Mouse (Mus musculus) heart, embryonic 11.5 days (tissue): Measurements from ENCODE around the gene Amdhd1. TPM values are rescaled to one million over a fixed set of nuclear protein-coding genes. Genes with fewer than 3 reads are reported as not detected.
A peak's percentile ranks its signal among the peaks of the same experiment; 100 is the strongest.

Experiments used
- ATAC-seq: fragments of 200-750 bp; cut with Nextera tagmentation; replicated peaks from 2 replicates; pipeline ENCODE4 v1.8.0; 2017; ENCODE audit warnings: moderate library complexity; ENCODE audit not compliant: insufficient number of reproducible peaks, low FRiP score, low TSS enrichment
- H3K27ac ChIP-seq: fragments of 300-500 bp; sonication (generic); 2 replicates; pipeline ENCODE4 v1.5.1; 2014; ENCODE audit warnings: mild to moderate bottlenecking, low read depth, low read length
- H3K27me3 ChIP-seq: fragments of 300-500 bp; sonication (generic); 2 replicates; pipeline ENCODE4 v1.6.1; 2014; ENCODE audit warnings: mild to moderate bottlenecking, low read length, mixed read lengths; ENCODE audit not compliant: control insufficient read depth, insufficient read depth
- H3K36me3 ChIP-seq: fragments of 300-500 bp; sonication (generic); 2 replicates; pipeline ENCODE4 v1.6.1; 2014; ENCODE audit warnings: mild to moderate bottlenecking, low read length, moderate library complexity, mixed read lengths; ENCODE audit not compliant: control insufficient read depth, insufficient read depth
- H3K4me1 ChIP-seq: fragments of 300-500 bp; sonication (generic); 2 replicates; pipeline ENCODE4 v1.6.1; 2014; ENCODE audit warnings: low read length; ENCODE audit not compliant: control insufficient read depth, insufficient read depth
- H3K4me2 ChIP-seq: fragments of 300-500 bp; sonication (generic); 2 replicates; pipeline ENCODE4 v1.6.1; 2014; ENCODE audit warnings: mild to moderate bottlenecking, moderate library complexity
- H3K4me3 ChIP-seq: fragments of 300-500 bp; sonication (generic); 2 replicates; pipeline ENCODE4 v1.5.1; 2014; ENCODE audit warnings: low read depth, low read length
- H3K9ac ChIP-seq: fragments of 300-500 bp; sonication (generic); 2 replicates; pipeline ENCODE4 v1.6.1; 2014; ENCODE audit warnings: mild to moderate bottlenecking, low read depth, low read length, moderate library complexity
- H3K9me3 ChIP-seq: fragments of 300-500 bp; sonication (generic); replicated peaks from 2 replicates; pipeline ENCODE4 v1.6.1; 2016; ENCODE audit warnings: low read length; ENCODE audit not compliant: control insufficient read depth
- WGBS: fragments of 180-500 bp; shearing (Covaris S2); extraction: QIAGEN DNeasy Blood & Tissue Kit; methylation state at CpG from one replicate; pipeline ENCODE4 v1.1.7; 2014; ENCODE audit not compliant: insufficient replicate concordance; 5-methylcytosine and 5-hydroxymethylcytosine counted together
- polyA plus RNA-seq: library from polyadenylated mRNA; unstranded; fragments of >200 nt; fragmentation: Nextera tagmentation; extraction: Ambion mirVana; gene quantifications from 2 replicates; pipeline ENCODE4 v1.2.1, GENCODE M21; 2014

The Amdhd1 gene
- polyA plus RNA-seq, 1 experiment from 2014 or later = 0.24 TPM

DNA sequence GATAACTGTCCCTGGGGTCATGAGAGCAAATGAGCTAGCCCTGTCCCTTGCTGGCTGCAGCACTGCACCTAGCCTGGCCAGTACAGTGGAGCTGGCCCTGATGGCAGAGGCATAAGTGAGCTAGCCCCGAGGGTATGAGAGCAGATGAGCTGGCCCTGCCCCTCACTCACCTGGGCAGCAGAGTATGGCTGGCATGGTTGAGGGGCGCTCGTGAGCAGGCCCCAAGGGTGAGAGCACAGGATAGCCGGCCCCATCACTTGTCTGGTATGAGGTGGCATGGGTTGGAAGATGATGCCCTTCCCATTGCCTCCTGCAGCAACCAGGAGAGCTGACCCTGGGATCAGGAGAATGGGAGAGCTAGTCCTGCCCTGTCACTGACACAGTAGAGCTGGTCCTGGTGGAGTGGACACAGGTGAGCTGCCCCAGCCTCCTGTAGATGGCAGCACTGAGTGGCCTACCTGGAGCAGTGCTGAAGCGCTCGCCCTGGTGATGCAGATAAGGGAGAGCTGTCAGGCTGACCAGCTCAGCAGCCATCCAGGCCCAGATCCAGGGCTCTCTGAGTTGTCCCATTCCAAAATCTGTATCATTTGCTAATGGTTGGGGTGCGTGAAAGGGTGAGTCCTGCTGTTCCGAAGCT lies 54.7 kb downstream of the Amdhd1 start:
- H3K27ac ChIP-seq = no peak overlapping the region
- 77% methylated on average over 8 of the region's 8 CpGs for WGBS
- H3K4me1 ChIP-seq = no peaks in the 10 kb centered on the region
- H3K4me3 ChIP-seq = no peak overlapping the region
- no peak overlapping the region for H3K4me2 ChIP-seq
- H3K36me3 ChIP-seq = peaks cover 16% of the 10 kb centered on the region
- 0 out of 2 replicates have a peak, but pooled peaks have one; percentile 56 for ATAC-seq
- peaks cover 2% of the 10 kb centered on the region; the same call in 1 of the 2 replicates for H3K27me3 ChIP-seq
- no peak overlapping the region for H3K9ac ChIP-seq
- no peaks in the 10 kb centered on the region for H3K9me3 ChIP-seq

DNA sequence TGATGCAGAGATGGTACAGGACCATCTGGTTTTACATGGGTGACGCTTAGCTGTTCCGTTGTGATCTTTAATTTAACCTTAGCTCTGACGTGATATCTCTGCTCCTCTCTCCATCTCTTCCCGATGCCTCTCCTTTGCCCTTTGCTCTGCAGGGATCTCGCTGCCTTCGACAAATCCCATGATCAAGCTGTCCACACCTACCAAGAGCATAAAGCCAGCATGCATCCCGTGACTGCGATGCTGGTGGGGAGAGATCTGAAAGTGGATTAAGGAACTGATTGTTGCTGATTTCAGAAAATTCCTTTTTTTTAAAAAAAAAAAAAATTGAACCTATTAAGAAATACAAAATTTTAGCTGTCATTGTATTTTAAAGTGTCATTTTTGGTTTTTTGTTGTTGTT lies 55.3 kb downstream of the Amdhd1 start:
- H3K4me1 ChIP-seq = no peaks in the 10 kb centered on the region
- peaks cover 20% of the 10 kb centered on the region for H3K36me3 ChIP-seq
- no peak overlapping the region for H3K27ac ChIP-seq
- 82% methylated on average over 8 of the region's 8 CpGs for WGBS
- no peak overlapping the region for H3K4me2 ChIP-seq
- H3K4me3 ChIP-seq = no peak overlapping the region
- peaks cover 2% of the 10 kb centered on the region; the same call in 1 of the 2 replicates for H3K27me3 ChIP-seq
- H3K9me3 ChIP-seq = no peaks in the 10 kb centered on the region
- H3K9ac ChIP-seq = no peak overlapping the region
- no peak for ATAC-seq

Other genes starting within 250 kb of the Amdhd1 start
- gene Elk3, start 228.9 kb downstream of the Amdhd1 start, polyA plus RNA-seq = 39.9 and 42.1 TPM in 2 replicates
- gene Lta4h, start 86.6 kb downstream of the Amdhd1 start, polyA plus RNA-seq = 274 and 286 TPM in 2 replicates
- gene Hal, start 51.3 kb downstream of the Amdhd1 start, polyA plus RNA-seq = not detected in 2 replicates
- 0.19 and 0.21 TPM in 2 replicates for gene Ccdc38, start 599 bp upstream of the Amdhd1 start, polyA plus RNA-seq
- gene Snrpf, start 49.7 kb upstream of the Amdhd1 start, polyA plus RNA-seq = 92.0 and 98.2 TPM in 2 replicates
- gene Ntn4, start 100.6 kb upstream of the Amdhd1 start, polyA plus RNA-seq = 0.38 and 0.64 TPM in 2 replicates